Mouse (Mus musculus) liver, embryonic 11.5 days (tissue): Measurements from ENCODE around the gene Myh6. TPM values are rescaled to one million over a fixed set of nuclear protein-coding genes. Genes with fewer than 3 reads are reported as not detected.
A peak's percentile ranks its signal among the peaks of the same experiment; 100 is the strongest.

Experiments used
- ATAC-seq: fragments of 200-750 bp; cut with Nextera tagmentation; replicated peaks from 2 replicates; pipeline ENCODE4 v1.8.0; 2017; ENCODE audit warnings: moderate number of reproducible peaks, mild to moderate bottlenecking, moderate TSS enrichment, moderate library complexity; ENCODE audit not compliant: low FRiP score
- DNase-seq: peaks from one replicate; pipeline ENCODE4 v3.0.0-alpha.2; 2017; ENCODE audit warnings: low spot score
- H3K27ac ChIP-seq: fragments of 300-500 bp; sonication (generic); 2 replicates; pipeline ENCODE4 v1.5.1; 2014; ENCODE audit warnings: mild to moderate bottlenecking, low read depth, low read length, control low read depth
- H3K27me3 ChIP-seq: fragments of 300-500 bp; sonication (generic); replicated peaks from 2 replicates; pipeline ENCODE4 v1.6.1; 2014; ENCODE audit warnings: low read length, mixed read lengths; ENCODE audit not compliant: control insufficient read depth, insufficient read depth
- H3K36me3 ChIP-seq: fragments of 300-500 bp; sonication (generic); 2 replicates; pipeline ENCODE4 v1.6.1; 2014; ENCODE audit warnings: mild to moderate bottlenecking, low read length, moderate library complexity, mixed read lengths; ENCODE audit not compliant: control insufficient read depth, insufficient read depth
- H3K4me1 ChIP-seq: fragments of 300-500 bp; sonication (generic); replicated peaks from 2 replicates; pipeline ENCODE4 v1.6.1; 2014; ENCODE audit warnings: low read length, mixed read lengths; ENCODE audit not compliant: control insufficient read depth, insufficient read depth
- H3K4me2 ChIP-seq: fragments of 300-500 bp; sonication (generic); 2 replicates; pipeline ENCODE4 v1.6.1; 2014; ENCODE audit warnings: mild to moderate bottlenecking, control low read depth, moderate library complexity
- H3K4me3 ChIP-seq: fragments of 300-500 bp; sonication (generic); 2 replicates; pipeline ENCODE4 v1.5.1; 2014; ENCODE audit warnings: low read depth, low read length, control low read depth
- H3K9ac ChIP-seq: fragments of 300-500 bp; sonication (generic); 2 replicates; pipeline ENCODE4 v1.6.1; 2014; ENCODE audit warnings: low read depth, low read length, control low read depth
- H3K9me3 ChIP-seq: fragments of 300-500 bp; sonication (generic); 2 replicates; pipeline ENCODE4 v1.6.1; 2016; ENCODE audit warnings: low read length, inconsistent platforms, mixed read lengths; ENCODE audit not compliant: control insufficient read depth
- WGBS: fragments of 180-500 bp; shearing (Covaris S2); extraction: QIAGEN DNeasy Blood & Tissue Kit; methylation state at CpG from one replicate; pipeline ENCODE4 v1.1.7; 2014; 5-methylcytosine and 5-hydroxymethylcytosine counted together
- polyA plus RNA-seq: library from polyadenylated mRNA; unstranded; fragments of >200 nt; fragmentation: Nextera tagmentation; extraction: Ambion mirVana; gene quantifications from 2 replicates; pipeline ENCODE4 v1.2.1, GENCODE M21; 2014

Gene Myh6
- polyA plus RNA-seq: 14.5 and 43.0 TPM in 2 replicates

DNA sequence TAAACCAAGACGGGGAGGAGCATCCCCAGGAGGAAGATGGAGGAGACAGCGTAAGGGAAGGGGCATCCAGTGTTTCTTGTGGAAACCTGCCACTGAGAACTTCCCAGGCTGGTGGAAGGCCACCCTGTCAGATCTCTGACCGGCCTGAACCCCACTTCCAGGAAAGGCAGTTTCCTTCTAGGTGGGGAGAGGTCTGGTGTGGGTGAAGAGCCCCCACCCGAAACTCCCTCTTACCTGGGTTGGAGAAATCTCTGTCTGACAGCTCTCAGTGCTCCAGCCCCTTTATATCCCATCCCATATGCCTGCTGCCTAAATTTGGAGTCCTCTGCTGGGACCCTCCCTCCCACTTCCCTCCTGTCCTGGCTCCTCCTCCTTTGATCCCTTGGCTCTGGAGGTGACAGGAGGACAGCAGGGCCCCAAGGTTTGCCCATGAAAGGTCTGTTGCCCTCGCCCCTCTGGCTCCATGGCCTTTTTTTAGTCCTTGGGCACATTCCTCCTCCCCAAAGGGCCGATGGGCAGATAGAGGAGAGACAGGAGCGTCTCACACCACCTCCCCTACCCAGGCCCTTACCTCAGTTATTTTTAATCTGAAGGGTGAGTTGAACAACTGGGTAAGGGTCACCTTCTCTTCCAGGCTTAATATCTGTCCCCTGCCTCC lies at the start of gene Myh6:
Gene Myh6 (minus strand): TSS at position 608 of the 658 bp plus-strand sequence.
- no peak within 1 kb of the TSS for H3K9ac ChIP-seq
- H3K27ac ChIP-seq: no peak within 1 kb of the TSS
- no peak within 1 kb of the TSS for H3K4me2 ChIP-seq
- ATAC-seq (no peak), DNase-seq (no peak)
- 0 out of 2 replicates have a peak, but pooled peaks cover 3% of the 10 kb centered on the region for H3K27me3 ChIP-seq
- H3K9me3 ChIP-seq: no peaks in the 10 kb centered on the region
- 65% methylated on average over 7 of the region's 7 CpGs for WGBS
- no peaks in the 10 kb centered on the region for H3K36me3 ChIP-seq
- no peaks in the 10 kb centered on the region for H3K4me1 ChIP-seq
- H3K4me3 ChIP-seq: no peak within 1 kb of the TSS

DNA sequence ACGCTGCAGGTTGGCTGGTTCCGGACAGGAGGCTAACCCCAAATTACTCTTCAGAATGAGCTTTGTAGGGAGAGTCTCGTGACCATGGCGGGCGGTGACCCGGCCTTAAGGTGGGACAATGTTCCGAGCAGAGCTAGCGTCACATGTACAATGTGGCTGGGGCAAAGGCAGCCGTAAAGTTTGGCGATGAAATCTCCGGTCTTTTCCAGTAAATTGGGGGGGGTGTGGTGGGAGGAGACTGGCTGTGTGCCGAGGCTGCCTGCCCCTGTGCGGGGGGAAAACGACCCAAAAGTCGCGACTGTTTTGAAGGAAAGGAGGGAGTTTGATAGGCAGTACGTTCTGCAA lies 49.0 kb upstream of the Myh6 start:
- H3K27me3 ChIP-seq: no peaks in the 10 kb centered on the region
- H3K9me3 ChIP-seq: no peaks in the 10 kb centered on the region
- peak overlapping the region; percentile 81 for H3K9ac ChIP-seq
- H3K4me2 ChIP-seq: peak overlapping the region; percentile 86
- H3K27ac ChIP-seq: peak overlapping the region; percentile 70
- under 1% methylated on average over 17 of the region's 17 CpGs for WGBS
- H3K36me3 ChIP-seq: peaks cover 2% of the 10 kb centered on the region; the same call in 1 of the 2 replicates
- peak overlapping the region; percentile 76 for H3K4me3 ChIP-seq
- DNase-seq: no peak
- 0 out of 2 replicates have a peak, but pooled peaks cover 3% of the 10 kb centered on the region for H3K4me1 ChIP-seq
- ATAC-seq: no peak

DNA sequence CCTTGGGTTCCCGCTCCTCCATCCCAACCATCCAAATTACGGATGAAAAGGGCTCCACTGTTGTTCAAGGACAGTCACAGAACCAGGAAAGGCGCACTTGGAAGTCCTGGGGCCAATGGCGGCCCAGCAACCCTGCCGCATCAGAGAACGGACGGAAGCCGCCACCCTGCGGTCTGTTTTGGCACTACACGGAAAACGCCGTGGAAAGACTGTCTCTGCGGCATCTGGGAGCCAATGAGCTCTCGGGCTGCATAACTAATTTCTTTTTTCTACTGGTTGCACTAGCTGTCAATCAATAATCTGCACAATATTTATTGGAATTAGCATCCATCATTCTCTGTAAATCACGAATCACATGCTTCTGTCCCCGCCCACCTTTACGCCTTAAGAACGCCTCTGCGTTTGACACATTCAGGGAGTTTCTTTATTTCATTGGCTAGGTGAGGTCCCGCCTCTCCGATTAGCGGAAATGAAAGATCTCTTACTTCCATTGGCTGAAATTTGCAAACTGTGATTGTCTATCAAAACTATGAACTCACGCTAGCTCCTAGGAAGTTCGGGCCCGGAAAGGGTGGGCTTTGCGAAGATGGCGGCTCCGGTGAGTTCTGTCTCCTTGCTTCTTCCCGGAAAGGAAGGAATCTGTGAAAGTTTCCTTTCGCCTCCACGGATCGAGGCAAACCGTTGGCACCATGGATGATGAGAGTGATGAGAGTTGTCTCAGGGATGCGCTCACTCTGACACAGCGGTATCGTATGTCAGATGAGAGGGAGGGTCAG lies 48.5 kb upstream of the Myh6 start, which contains the start of gene Ngdn:
Gene Ngdn (plus strand): TSS at position 464 of the 776 bp plus-strand sequence.
- Histone ChIP-seq H3K4me3 (peak within 1 kb of the TSS; percentile 76), H3K27me3 (no peaks in the 10 kb centered on the region), H3K4me2 (peak within 1 kb of the TSS; percentile 86), H3K9ac (peak within 1 kb of the TSS; percentile 81), H3K4me1 (0 out of 2 replicates have a peak, but pooled peaks cover 3% of the 10 kb centered on the region), H3K36me3 (peaks cover 2% of the 10 kb centered on the region; the same call in 1 of the 2 replicates), H3K9me3 (no peaks in the 10 kb centered on the region), H3K27ac (peak within 1 kb of the TSS; percentile 70)
- WGBS: under 1% methylated on average over 36 of the region's 36 CpGs
- peak; percentile 93 for ATAC-seq
- peak; percentile 96 for DNase-seq

- H3K4me1 ChIP-seq: 0 out of 2 replicates have a peak, but pooled peaks cover 3% of the 10 kb centered on the region
- H3K27me3 ChIP-seq: no peaks in the 10 kb centered on the region
- H3K9ac ChIP-seq: peak overlapping the region; percentile 75
- peak overlapping the region; percentile 78 for H3K4me2 ChIP-seq
- peak overlapping the region; percentile 38; the same call in 1 of the 2 replicates for H3K27ac ChIP-seq
- peak overlapping the region; percentile 76 for H3K4me3 ChIP-seq
- WGBS: under 1% methylated on average over 27 of the region's 27 CpGs
- no peaks in the 10 kb centered on the region for H3K9me3 ChIP-seq
- ATAC-seq (peak; percentile 44), DNase-seq (no peak)
- peaks cover 2% of the 10 kb centered on the region; the same call in 1 of the 2 replicates for H3K36me3 ChIP-seq
Measured at GRCm38 (mm10) chr14:55014591-55014990, 47.9 kb upstream of the Myh6 start.

GRCm38 (mm10) chr14:55011116-55011515 lies 44.4 kb upstream of the Myh6 start:
- H3K4me1 ChIP-seq: 0 out of 2 replicates have a peak, but pooled peaks cover 3% of the 10 kb centered on the region

DNA sequence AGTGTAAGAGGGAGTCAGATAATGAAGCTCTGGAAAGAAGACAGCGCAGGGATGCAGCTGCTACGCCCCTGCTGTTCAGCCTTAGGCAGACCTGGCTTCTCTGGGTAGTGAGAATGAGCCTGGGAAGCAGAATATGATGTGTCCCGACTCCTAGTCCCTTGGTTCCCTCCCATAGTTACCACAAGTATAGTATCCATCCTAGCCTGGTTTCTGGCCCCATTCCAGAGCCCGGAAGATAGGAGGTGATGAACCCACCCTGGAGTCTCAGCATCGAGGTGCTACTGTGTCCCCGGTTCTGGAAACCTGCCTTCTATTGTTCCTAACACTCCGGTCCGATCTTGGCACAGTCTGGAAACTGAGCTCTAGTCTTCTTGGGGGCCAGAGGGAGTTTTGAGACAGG lies 41.7 kb upstream of the Myh6 start:
- H3K4me3 ChIP-seq: no peak overlapping the region
- ATAC-seq (no peak), DNase-seq (no peak)
- H3K4me2 ChIP-seq: no peak overlapping the region
- no peak overlapping the region for H3K9ac ChIP-seq
- 81% methylated on average over 8 of the region's 8 CpGs for WGBS
- no peak overlapping the region for H3K27ac ChIP-seq
- 0 out of 2 replicates have a peak, but pooled peaks cover 2% of the 10 kb centered on the region for H3K27me3 ChIP-seq
- no peaks in the 10 kb centered on the region for H3K9me3 ChIP-seq
- peaks cover 10% of the 10 kb centered on the region for H3K4me1 ChIP-seq
- H3K36me3 ChIP-seq: no peaks in the 10 kb centered on the region

More at GRCm38 (mm10) chr14:55011116-55011515, 44.4 kb upstream of the Myh6 start:
- DNase-seq: no peak
- WGBS: 56% methylated on average over 4 of the region's 4 CpGs
- Histone ChIP-seq H3K4me2 (no peak overlapping the region), H3K4me3 (no peak overlapping the region), H3K9me3 (no peaks in the 10 kb centered on the region), H3K27ac (no peak overlapping the region), H3K36me3 (no peaks in the 10 kb centered on the region), H3K27me3 (0 out of 2 replicates have a peak, but pooled peaks cover 2% of the 10 kb centered on the region), H3K9ac (no peak overlapping the region)
- no peak for ATAC-seq

- no peak overlapping the region for H3K27ac ChIP-seq
- 82% methylated on average over 9 of the region's 9 CpGs for WGBS
- no peaks in the 10 kb centered on the region for H3K36me3 ChIP-seq
- DNase-seq: no peak
- no peak for ATAC-seq
- H3K4me1 ChIP-seq: peaks cover 13% of the 10 kb centered on the region
- no peak overlapping the region for H3K9ac ChIP-seq
- H3K4me2 ChIP-seq: no peak overlapping the region
- H3K27me3 ChIP-seq: 0 out of 2 replicates have a peak, but pooled peaks cover 2% of the 10 kb centered on the region
- no peak overlapping the region for H3K4me3 ChIP-seq
- H3K9me3 ChIP-seq: no peaks in the 10 kb centered on the region
Measured at GRCm38 (mm10) chr14:55007120-55007908, 40.6 kb upstream of the Myh6 start.

DNA sequence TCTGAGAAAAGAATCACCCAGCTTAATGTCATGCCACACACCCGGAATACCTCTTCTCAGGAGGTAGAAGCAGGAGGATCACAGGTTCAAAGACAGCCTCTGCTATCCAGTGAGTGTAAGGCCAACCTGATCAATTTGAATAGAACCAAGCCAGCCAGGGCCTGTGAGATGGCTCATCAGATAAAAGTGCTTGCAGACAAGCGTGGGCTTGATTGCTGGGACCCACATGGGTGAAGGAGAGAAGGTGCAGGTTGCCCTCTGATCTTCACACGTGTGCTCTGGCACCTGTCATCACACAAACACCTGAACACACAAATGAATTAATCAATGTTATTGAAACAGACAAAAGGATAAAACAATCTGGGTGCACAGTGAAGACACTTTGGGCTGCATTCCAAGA lies 39.8 kb upstream of the Myh6 start:
- Histone ChIP-seq H3K9me3 (no peaks in the 10 kb centered on the region), H3K9ac (no peak overlapping the region), H3K4me3 (no peak overlapping the region), H3K4me1 (peaks cover 13% of the 10 kb centered on the region), H3K4me2 (no peak overlapping the region), H3K36me3 (no peaks in the 10 kb centered on the region), H3K27ac (no peak overlapping the region), H3K27me3 (0 out of 2 replicates have a peak, but pooled peaks cover 2% of the 10 kb centered on the region)
- WGBS: 59% methylated on average over 3 of the region's 3 CpGs
- no peak for DNase-seq
- no peak for ATAC-seq
